Mouse (Mus musculus): ENCODE data around the gene Eps15. TPM values are rescaled to one million over a fixed set of nuclear protein-coding genes. Genes with fewer than 3 reads are reported as not detected.

The Eps15 gene
- total and polyA plus RNA-seq, 3 experiments = 8.8 to 137 (median 56.8) TPM

GRCm38 (mm10) chr4:109299136-109299535, 19.1 kb downstream of the Eps15 start:
- H3K36me3 ChIP-seq (replicated peaks) = peaks cover 23% of the 10 kb centered on the region
- TF ChIP-seq GATA1 (IDR thresholded peaks at IDR 0.05; ENCODE audit: borderline replicate concordance, low read length) (no peak), TAL1 (conservative IDR thresholded peaks at IDR 0.05; ENCODE audit: low read depth, low read length) (no peak), POLR2AphosphoS5 (IDR thresholded peaks at IDR 0.05; ENCODE audit: insufficient replicate concordance, low read depth, low read length) (no peak), CTCF (IDR thresholded peaks at IDR 0.05; ENCODE audit: low read depth, low read length) (no peak), GATA2 (IDR thresholded peaks at IDR 0.05; ENCODE audit: borderline replicate concordance, low read depth, low read length) (no peak)
- no peaks in the 10 kb centered on the region for H3K9me3 ChIP-seq (replicated peaks)
- H3K4me3 ChIP-seq (ENCODE audit: low read depth, low read length) = no peak overlapping the region
- DNase-seq (ENCODE audit: low spot score) = no peak
- no peaks in the 10 kb centered on the region for H3K27me3 ChIP-seq (ENCODE audit: insufficient read depth, low read length)
- no peak for ATAC-seq (ENCODE audit: extremely low read depth, insufficient number of reproducible peaks, low FRiP score, poor library complexity, severe bottlenecking)
- peaks cover 15% of the 10 kb centered on the region for H3K4me1 ChIP-seq (ENCODE audit: insufficient read depth, low read depth, low read length)

DNA sequence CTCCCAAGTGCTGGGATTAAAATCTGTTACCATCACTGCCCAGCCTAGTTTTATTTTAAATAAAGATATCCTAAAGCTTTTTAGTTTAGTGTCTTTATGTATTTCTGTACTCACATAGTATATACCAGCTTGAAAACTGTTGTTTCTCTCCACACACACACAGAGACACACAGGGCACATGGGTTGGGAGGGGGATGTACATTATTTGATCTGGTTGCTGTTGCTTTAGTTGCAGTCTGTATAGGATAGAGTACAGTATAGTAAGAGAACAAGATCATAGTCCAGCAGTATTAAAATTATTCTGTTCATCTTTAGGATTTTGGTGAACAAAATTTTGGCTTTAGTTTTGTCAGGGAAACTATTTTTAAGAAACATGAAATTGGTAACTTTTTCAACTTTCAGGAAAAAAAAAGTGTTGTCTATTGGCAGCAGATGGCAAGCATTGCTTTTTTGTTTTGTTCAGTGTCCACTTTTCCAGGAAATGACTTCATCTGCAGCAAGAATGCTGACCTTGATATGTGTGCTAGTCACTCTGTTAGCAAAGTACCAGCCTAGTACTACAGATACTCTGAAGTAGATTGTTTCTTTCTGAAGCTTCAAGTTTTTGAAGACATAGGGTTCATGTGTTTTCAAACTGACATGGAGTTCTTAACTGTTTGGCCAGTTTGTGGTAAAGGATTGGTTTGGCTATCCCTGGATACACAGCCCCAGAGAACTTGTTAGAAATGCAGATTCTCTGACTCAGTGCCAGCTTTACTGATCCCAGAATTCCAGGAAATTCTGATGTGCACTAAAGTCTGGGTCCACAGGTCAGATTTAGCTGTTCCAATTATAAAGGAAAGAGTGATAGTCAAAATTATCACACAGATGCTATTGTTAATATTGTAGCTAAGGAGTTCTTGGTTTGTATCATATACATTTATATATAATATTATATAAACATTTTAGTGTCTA, 37.1 kb downstream of the Eps15 start:
- DNase-seq (ENCODE audit: low spot score) = no peak
- no peak for TF ChIP-seq GATA1 (IDR thresholded peaks at IDR 0.05; ENCODE audit: borderline replicate concordance, low read length)
- Histone ChIP-seq H3K36me3 (replicated peaks) (peaks cover 57% of the 10 kb centered on the region), H3K4me1 (ENCODE audit: insufficient read depth, low read depth, low read length) (no peaks in the 10 kb centered on the region; the same call in 1 of the 2 replicates), H3K4me3 (ENCODE audit: low read depth, low read length) (no peak overlapping the region), H3K9me3 (replicated peaks) (no peaks in the 10 kb centered on the region), H3K27me3 (ENCODE audit: insufficient read depth, low read length) (no peaks in the 10 kb centered on the region)
- ATAC-seq (ENCODE audit: extremely low read depth, insufficient number of reproducible peaks, low FRiP score, poor library complexity, severe bottlenecking) = no peak

- Histone ChIP-seq H3K4me1 (ENCODE audit: insufficient read depth, low read depth, low read length) (no peaks in the 10 kb centered on the region), H3K9me3 (replicated peaks) (no peaks in the 10 kb centered on the region), H3K36me3 (replicated peaks) (peaks cover 60% of the 10 kb centered on the region), H3K4me3 (ENCODE audit: low read depth, low read length) (no peak overlapping the region), H3K27me3 (ENCODE audit: insufficient read depth, low read length) (no peaks in the 10 kb centered on the region)
- no peak for TF ChIP-seq GATA1 (IDR thresholded peaks at IDR 0.05; ENCODE audit: borderline replicate concordance, low read length)
- TF ChIP-seq POLR2AphosphoS5 (IDR thresholded peaks at IDR 0.05; ENCODE audit: insufficient replicate concordance, low read depth, low read length) = no peak
- no peak for TF ChIP-seq GATA2 (IDR thresholded peaks at IDR 0.05; ENCODE audit: borderline replicate concordance, low read depth, low read length)
- TF ChIP-seq TAL1 (conservative IDR thresholded peaks at IDR 0.05; ENCODE audit: low read depth, low read length) = no peak
- TF ChIP-seq CTCF (IDR thresholded peaks at IDR 0.05; ENCODE audit: low read depth, low read length) = no peak
- DNase-seq (ENCODE audit: low spot score) (no peak), ATAC-seq (ENCODE audit: extremely low read depth, insufficient number of reproducible peaks, low FRiP score, poor library complexity, severe bottlenecking) (no peak)
Observed at GRCm38 (mm10) chr4:109336796-109337195, 56.7 kb downstream of the Eps15 start.

- ATAC-seq (ENCODE audit: extremely low read depth, insufficient number of reproducible peaks, low FRiP score, poor library complexity, severe bottlenecking) (no peak), DNase-seq (ENCODE audit: low spot score) (no peak)
- TF ChIP-seq TAL1 (conservative IDR thresholded peaks at IDR 0.05; ENCODE audit: low read depth, low read length) = no peak
- no peak for TF ChIP-seq GATA2 (IDR thresholded peaks at IDR 0.05; ENCODE audit: borderline replicate concordance, low read depth, low read length)
- TF ChIP-seq GATA1 (IDR thresholded peaks at IDR 0.05; ENCODE audit: borderline replicate concordance, low read length) = no peak
- TF ChIP-seq CTCF (IDR thresholded peaks at IDR 0.05; ENCODE audit: low read depth, low read length) = no peak
- TF ChIP-seq POLR2AphosphoS5 (IDR thresholded peaks at IDR 0.05; ENCODE audit: insufficient replicate concordance, low read depth, low read length) = no peak
- no peak overlapping the region for H3K4me3 ChIP-seq (ENCODE audit: low read depth, low read length)
- no peaks in the 10 kb centered on the region for H3K4me1 ChIP-seq (ENCODE audit: insufficient read depth, low read depth, low read length)
- no peaks in the 10 kb centered on the region for H3K9me3 ChIP-seq (replicated peaks)
- H3K27me3 ChIP-seq (ENCODE audit: insufficient read depth, low read length) = no peaks in the 10 kb centered on the region
- H3K36me3 ChIP-seq (replicated peaks) = peaks cover 48% of the 10 kb centered on the region
Observed at GRCm38 (mm10) chr4:109341222-109341621, 61.2 kb downstream of the Eps15 start.

DNA sequence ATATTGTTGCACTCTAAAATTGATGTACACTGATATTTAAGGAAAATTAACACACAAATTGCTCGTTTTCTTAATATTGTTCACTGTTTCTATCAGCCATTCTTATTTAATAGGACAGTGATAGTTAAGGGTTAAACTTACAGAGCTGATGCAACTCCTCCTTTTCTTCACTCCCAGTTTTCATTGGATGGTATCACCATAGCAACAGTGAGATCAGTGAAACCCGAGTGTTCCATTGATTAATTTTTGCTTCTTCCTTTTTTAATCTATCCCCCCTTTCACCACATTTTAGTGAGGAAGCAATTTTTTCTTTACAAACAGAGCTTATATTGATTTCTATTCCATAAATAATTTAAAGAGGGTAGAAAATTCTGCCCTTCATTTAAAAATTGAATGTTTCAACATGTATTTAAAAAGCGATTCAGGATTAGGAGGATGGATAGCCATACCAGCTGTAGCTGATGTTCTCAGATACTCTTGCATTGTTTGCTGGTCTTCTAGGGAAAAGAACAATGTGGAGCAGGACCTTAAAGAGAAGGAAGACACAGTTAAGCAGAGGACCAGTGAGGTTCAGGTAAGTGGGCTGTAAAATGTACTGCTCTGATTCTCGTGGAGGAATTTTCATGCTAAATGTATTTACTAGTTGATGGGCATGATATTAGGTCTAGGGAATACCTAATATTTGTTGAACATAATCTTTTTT, 62.9 kb downstream of the Eps15 start:
- ATAC-seq (ENCODE audit: extremely low read depth, insufficient number of reproducible peaks, low FRiP score, poor library complexity, severe bottlenecking) (no peak), DNase-seq (ENCODE audit: low spot score) (no peak)
- no peaks in the 10 kb centered on the region for H3K9me3 ChIP-seq (replicated peaks)

DNA sequence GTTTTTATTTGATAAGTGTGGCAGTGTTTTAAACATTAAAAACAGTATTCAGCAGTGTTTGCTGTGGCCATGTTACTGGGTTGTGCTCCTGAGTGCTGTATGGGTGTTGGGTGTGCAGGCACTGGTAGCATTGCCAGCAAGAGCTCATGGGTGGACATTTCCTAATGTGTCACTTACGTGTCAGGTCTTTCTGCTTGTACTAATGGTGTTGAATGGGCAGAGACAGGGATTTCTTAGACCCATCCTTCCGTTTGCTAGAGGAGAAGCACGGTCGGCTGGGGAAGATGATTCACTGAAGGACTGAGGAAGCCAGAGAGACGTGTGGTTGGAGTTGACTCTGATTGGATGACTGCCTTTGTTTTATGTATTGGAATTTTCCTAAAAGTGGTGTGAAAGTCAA, 63.8 kb downstream of the Eps15 start:
- no peak overlapping the region for H3K4me3 ChIP-seq (ENCODE audit: low read depth, low read length)
- no peaks in the 10 kb centered on the region for H3K4me1 ChIP-seq (ENCODE audit: insufficient read depth, low read depth, low read length)
- no peaks in the 10 kb centered on the region for H3K9me3 ChIP-seq (replicated peaks)
- no peak for ATAC-seq (ENCODE audit: extremely low read depth, insufficient number of reproducible peaks, low FRiP score, poor library complexity, severe bottlenecking)
- no peak for DNase-seq (ENCODE audit: low spot score)
- peaks cover 33% of the 10 kb centered on the region for H3K36me3 ChIP-seq (replicated peaks)
- TF ChIP-seq POLR2AphosphoS5 (IDR thresholded peaks at IDR 0.05; ENCODE audit: insufficient replicate concordance, low read depth, low read length) = no peak
- no peak for TF ChIP-seq GATA2 (IDR thresholded peaks at IDR 0.05; ENCODE audit: borderline replicate concordance, low read depth, low read length)
- TF ChIP-seq TAL1 (conservative IDR thresholded peaks at IDR 0.05; ENCODE audit: low read depth, low read length) = no peak
- TF ChIP-seq GATA1 (IDR thresholded peaks at IDR 0.05; ENCODE audit: borderline replicate concordance, low read length) = no peak
- TF ChIP-seq CTCF (IDR thresholded peaks at IDR 0.05; ENCODE audit: low read depth, low read length) = no peak
- no peaks in the 10 kb centered on the region for H3K27me3 ChIP-seq (ENCODE audit: insufficient read depth, low read length)

More for the DNA sequence above, 62.9 kb downstream of the Eps15 start:
- Histone ChIP-seq H3K4me1 (ENCODE audit: insufficient read depth, low read depth, low read length) (no peaks in the 10 kb centered on the region), H3K27me3 (ENCODE audit: insufficient read depth, low read length) (no peaks in the 10 kb centered on the region), H3K36me3 (replicated peaks) (peaks cover 40% of the 10 kb centered on the region), H3K4me3 (ENCODE audit: low read depth, low read length) (no peak overlapping the region)
- TF ChIP-seq TAL1 (conservative IDR thresholded peaks at IDR 0.05; ENCODE audit: low read depth, low read length) = no peak
- TF ChIP-seq CTCF (IDR thresholded peaks at IDR 0.05; ENCODE audit: low read depth, low read length) = no peak
- no peak for TF ChIP-seq GATA1 (IDR thresholded peaks at IDR 0.05; ENCODE audit: borderline replicate concordance, low read length)
- TF ChIP-seq GATA2 (IDR thresholded peaks at IDR 0.05; ENCODE audit: borderline replicate concordance, low read depth, low read length) = no peak
- TF ChIP-seq POLR2AphosphoS5 (IDR thresholded peaks at IDR 0.05; ENCODE audit: insufficient replicate concordance, low read depth, low read length) = no peak

Data from G1E (cell line).